Mouse (Mus musculus): ENCODE results near the gene Olfr615.
"Not testable (repeated sequence)": the region's sequence is repeated elsewhere in the genome, so short reads cannot be mapped to it uniquely, and the experiment has no call there.

Olfr615 gene

DNA sequence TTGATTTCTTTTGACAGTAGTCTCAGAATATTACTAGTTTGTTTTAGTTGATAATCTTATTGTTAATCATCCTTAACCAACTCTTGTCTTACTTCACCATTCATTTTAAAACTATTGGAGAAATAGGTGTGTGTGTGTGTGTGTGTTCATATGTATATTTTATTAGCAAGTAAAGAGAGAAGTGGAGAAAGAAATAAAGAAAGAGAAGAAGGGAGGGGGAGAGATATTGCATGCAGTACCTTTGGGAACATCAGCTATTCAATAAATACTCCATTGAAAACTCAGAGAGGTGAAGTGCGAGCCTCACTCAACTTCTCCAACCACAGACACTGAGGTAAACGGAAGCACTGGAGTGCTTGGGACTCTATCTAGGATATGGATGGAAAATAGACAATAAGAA, at the start of gene Olfr615:
Gene Olfr615 (plus strand): TSS at position 301 of the 400 bp plus-strand sequence.
- no peak for DNase-seq (ENCODE audit: low spot score in 2 of 2)

DNA sequence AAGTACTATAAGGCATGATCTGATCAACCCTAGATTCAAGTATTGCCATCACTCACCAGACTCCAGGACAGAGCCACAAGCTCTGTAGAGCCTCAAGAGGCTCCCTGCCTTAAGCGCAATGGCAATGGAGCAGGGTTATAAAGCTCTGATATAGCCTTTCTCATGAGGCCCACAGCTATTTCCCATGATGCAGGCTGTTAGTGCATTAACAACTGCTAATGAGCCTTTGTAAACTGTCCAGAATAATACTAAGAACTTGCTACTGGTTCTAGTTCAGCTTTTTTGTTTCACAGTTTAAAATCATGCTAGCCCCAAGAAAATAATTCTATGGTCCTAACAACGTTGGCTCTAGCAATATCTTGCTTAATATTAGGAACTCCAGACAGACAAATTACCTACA, 43.9 kb upstream of the Olfr615 start, which contains the start of gene Olfr610:
Gene Olfr610 (minus strand): TSS at position 101 of the 400 bp plus-strand sequence.
- no peak for DNase-seq (ENCODE audit: low spot score in 2 of 2)

DNA sequence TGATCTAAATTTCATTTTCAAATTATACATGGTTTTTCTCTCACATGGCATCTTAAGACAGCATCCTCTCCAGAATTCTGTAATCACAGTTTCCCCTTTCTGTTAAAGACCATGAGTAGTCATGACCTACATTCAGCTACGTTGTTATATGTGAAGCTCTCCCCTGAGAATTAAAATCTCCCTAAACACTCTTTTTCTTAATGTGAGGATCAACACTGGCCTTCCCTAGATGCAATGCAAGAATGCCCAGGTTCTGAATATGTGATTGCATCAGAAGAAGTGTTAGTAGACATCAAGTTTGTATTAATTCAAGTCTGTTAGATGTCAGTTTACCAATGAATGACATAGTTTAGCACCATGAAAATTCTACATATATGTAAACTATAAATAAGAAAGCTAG, 35.1 kb upstream of the Olfr615 start, which contains the start of gene Olfr611:
Gene Olfr611 (minus strand): TSS at position 101 of the 400 bp plus-strand sequence.
- not testable (repeated sequence) for DNase-seq (ENCODE audit: low spot score in 2 of 2)

DNA sequence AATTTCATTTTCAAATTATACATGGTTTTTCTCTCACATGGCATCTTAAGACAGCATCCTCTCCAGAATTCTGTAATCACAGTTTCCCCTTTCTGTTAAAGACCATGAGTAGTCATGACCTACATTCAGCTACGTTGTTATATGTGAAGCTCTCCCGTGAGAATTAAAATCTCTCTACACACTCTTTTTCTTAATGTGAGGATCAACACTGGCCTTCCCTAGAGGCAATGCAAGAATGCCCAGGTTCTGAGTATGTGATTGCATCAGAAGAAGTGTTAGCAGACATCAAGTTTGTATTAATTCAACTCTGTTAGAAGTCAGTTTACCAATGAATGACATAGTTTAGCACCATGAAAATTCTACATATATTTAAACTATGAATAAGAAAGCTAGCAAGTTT, 13.3 kb upstream of the Olfr615 start, which contains the start of gene Olfr612:
Gene Olfr612 (minus strand): TSS at position 101 of the 400 bp plus-strand sequence.
- not testable (repeated sequence) for DNase-seq (ENCODE audit: low spot score in 2 of 2)

DNA sequence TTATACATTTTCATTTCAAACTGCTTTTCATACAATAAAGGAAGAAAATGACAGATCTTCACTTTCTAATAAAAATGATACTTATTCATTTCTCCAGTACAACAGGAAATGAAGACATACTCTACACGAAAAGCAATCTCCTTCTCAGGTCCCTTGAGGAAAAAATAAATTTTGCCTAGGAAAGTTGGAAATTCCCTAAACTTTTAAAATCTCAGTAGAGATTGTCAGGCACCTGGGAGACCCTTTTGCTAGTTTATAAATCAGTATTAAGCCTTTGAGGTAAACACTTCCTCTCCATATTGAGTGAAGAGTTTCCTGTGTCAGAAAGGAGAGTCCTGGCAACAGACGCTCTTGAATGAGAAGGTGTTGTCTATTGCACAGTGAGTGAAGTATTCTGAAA, 8.1 kb upstream of the Olfr615 start, which contains the start of gene Olfr613:
Gene Olfr613 (plus strand): TSS at position 301 of the 400 bp plus-strand sequence.
- DNase-seq (ENCODE audit: low spot score in 2 of 2) = no peak

DNA sequence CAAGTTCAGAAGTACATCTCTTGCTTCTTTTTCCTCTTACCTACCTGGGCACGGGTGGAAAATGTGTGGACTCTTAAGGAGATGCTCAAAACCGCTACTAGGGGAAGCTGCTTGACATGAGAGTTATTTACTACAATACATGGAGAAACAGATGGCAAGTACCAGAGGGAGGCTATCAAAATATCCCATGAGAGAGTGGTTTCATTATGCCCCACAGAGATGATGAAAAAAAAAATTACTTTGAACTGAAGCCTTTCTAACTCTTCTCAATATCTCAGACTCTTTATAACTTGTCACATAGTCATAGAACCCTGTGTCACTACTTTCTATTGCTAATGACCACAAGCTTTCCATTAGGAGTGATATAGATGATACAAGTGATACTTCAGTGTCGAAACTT, 13.2 kb downstream of the Olfr615 start, which contains the start of gene Olfr616:
Gene Olfr616 (minus strand): TSS at position 101 of the 400 bp plus-strand sequence.
- DNase-seq (ENCODE audit: low spot score in 2 of 2) = no peak

DNA sequence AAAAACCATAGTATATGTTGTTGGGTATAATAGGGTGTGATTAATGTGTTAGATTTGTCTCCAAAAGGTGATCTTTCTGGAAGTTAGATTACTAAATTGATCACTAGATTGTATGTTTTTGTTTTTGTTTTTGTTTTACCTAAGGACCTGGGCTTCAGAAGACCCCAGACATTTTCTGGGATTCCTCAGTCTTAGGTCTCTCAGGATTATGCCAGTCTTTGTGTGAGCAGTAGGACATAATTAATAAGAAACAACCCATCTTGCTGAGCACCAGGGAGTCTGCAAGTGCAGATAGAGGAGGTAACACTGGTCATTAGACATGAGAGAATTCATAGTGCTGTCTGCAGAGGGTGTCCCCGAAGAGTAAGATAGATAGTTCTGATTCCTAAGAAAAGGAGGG, 16.9 kb downstream of the Olfr615 start, which contains the start of gene Olfr617:
Gene Olfr617 (plus strand): TSS at position 301 of the 400 bp plus-strand sequence.
- no peak for DNase-seq (ENCODE audit: low spot score in 2 of 2)

DNA sequence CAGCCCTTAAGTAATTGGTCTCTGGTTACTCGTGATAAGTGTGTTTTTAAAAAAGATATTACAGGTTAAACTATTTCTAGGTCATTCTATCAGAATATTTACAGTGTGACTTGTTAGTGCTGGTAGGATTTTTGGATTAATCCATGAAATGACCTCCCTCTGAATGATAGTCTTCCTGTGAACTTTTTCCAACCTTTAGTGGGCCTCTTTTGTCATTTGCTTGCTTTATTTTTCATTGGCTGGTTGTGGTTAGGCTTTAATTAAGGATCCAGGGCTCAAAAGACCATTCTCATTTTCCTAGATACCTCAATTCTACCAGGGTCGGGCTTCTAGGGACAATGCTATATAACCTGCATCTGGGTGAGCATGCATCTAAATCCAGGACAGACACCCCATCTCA, 33.9 kb downstream of the Olfr615 start, which contains the start of gene Olfr618:
Gene Olfr618 (plus strand): TSS at position 301 of the 400 bp plus-strand sequence.
- no peak for DNase-seq (ENCODE audit: low spot score in 2 of 2)

DNA sequence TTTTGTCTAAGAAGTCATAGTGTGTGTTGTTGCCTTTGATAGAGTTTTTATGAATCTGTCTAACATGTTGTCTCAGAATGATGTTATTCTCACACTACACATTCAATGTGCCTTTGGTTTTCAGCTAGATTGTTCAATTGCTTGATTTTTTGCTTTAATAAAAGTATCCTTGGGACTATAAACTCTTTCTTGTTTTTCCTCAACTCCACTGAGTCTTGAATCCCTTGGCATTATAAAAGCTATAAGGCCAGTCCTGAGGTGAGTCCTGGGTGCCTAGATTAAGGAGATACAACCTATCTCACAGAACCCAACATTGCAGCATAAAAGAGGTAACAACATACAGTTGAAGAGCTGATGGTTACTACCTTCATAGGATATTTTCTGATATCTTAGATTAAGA, 44.4 kb downstream of the Olfr615 start, which contains the start of gene Olfr619:
Gene Olfr619 (plus strand): TSS at position 301 of the 400 bp plus-strand sequence.
- DNase-seq (ENCODE audit: low spot score in 2 of 2) = no peak

DNA sequence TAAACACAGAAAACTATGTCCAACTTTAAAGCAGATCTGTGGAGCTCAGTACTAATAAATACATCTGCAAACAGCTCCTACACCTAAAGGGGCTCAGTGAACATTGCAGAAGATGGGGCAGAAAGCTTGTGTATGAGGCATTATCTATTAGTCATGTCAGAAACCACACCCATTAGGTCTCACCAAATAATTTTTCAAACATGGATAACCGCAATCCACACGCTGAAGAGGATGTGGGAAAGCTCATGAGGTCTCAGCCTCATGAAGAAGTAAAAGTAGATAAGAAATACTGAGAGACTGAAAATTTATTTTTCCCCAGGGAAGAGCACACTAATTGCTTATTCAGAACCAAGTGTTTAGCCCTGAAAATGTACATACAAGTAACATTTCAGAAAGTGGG, 51.5 kb downstream of the Olfr615 start:
- no peak for DNase-seq (ENCODE audit: low spot score in 2 of 2)

DNA sequence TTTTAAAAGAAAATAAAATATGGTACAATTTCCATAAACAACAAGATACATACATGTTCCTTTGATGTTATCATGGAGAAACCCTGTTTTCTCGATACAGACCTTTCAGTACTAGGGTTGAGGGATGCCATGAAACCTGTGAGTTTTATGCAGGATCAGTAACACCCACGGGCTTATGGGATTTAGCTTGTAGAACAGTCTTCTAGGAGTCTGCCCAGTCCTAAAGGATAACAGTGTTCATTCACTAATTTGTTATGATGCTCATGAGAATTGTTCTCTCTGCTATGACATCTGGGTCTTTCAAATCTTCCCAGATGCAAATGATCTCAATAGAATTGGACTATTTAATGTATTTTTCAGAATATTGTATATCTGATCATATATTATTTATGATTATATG, 56.6 kb downstream of the Olfr615 start, which contains the start of gene Olfr620:
Gene Olfr620 (minus strand): TSS at position 101 of the 400 bp plus-strand sequence.
- no peak for DNase-seq (ENCODE audit: low spot score in 2 of 2)
